Mouse (Mus musculus) neural tube, embryonic 12.5 days (tissue): Measurements from ENCODE around the gene Zmym4. TPM values are rescaled to one million over a fixed set of nuclear protein-coding genes. Genes with fewer than 3 reads are reported as not detected.
"Not testable (repeated sequence)": the region's sequence is repeated elsewhere in the genome, so short reads cannot be mapped to it uniquely, and the experiment has no call there.

Experiments
- ATAC-seq: fragments of 200-750 bp; cut with Nextera tagmentation; 2 replicates; pipeline ENCODE4 v1.8.0; 2017; ENCODE audit warnings: low read depth, mild to moderate bottlenecking, moderate TSS enrichment, moderate library complexity; ENCODE audit not compliant: low FRiP score
- H3K27ac ChIP-seq: fragments of 300-500 bp; sonication (generic); 2 replicates; pipeline ENCODE4 v1.5.1; 2016
- H3K27me3 ChIP-seq: fragments of 300-500 bp; sonication (generic); replicated peaks from 2 replicates; pipeline ENCODE4 v1.6.1; 2016; ENCODE audit warnings: mild to moderate bottlenecking
- H3K36me3 ChIP-seq: fragments of 300-500 bp; sonication (generic); 2 replicates; pipeline ENCODE4 v1.6.1; 2016; ENCODE audit warnings: mild to moderate bottlenecking
- H3K4me1 ChIP-seq: fragments of 300-500 bp; sonication (generic); 2 replicates; pipeline ENCODE4 v1.6.1; 2016
- H3K4me2 ChIP-seq: fragments of 300-500 bp; sonication (generic); replicated peaks from 2 replicates; pipeline ENCODE4 v1.6.1; 2016; ENCODE audit warnings: mild to moderate bottlenecking
- H3K4me3 ChIP-seq: fragments of 300-500 bp; sonication (generic); 2 replicates; pipeline ENCODE4 v1.5.1; 2016
- H3K9ac ChIP-seq: fragments of 300-500 bp; sonication (generic); 2 replicates; pipeline ENCODE4 v1.6.1; 2016; ENCODE audit warnings: mild to moderate bottlenecking
- H3K9me3 ChIP-seq: fragments of 300-500 bp; sonication (generic); 2 replicates; pipeline ENCODE4 v1.6.1; 2016; ENCODE audit warnings: mild to moderate bottlenecking
- WGBS: fragments of 180-500 bp; shearing (Covaris S2); methylation state at CpG from one replicate; pipeline ENCODE4 v1.1.7; 2016; 5-methylcytosine and 5-hydroxymethylcytosine counted together
- polyA plus RNA-seq: library from polyadenylated mRNA; unstranded; fragments of >200 nt; fragmentation: Nextera tagmentation; extraction: Ambion mirVana; gene quantifications from 2 replicates; pipeline ENCODE4 v1.2.1, GENCODE M21; 2016

The Zmym4 gene
- polyA plus RNA-seq, 1 experiment from 2014 or later = 34.6 TPM

- ATAC-seq, H3K36me3 ChIP-seq, H3K9ac ChIP-seq, H3K27me3 ChIP-seq, H3K4me3 ChIP-seq, H3K9me3 ChIP-seq, H3K4me1 ChIP-seq, H3K4me2 ChIP-seq, H3K27ac ChIP-seq: not testable (repeated sequence)
- 83% methylated on average over 13 of the region's 13 CpGs for WGBS
Measured at GRCm38 (mm10) chr4:126983736-126984525, 16.0 kb upstream of the Zmym4 start.

GRCm38 (mm10) chr4:126983321-126983720 is 15.4 kb upstream of the Zmym4 start:
- no peak overlapping the region for H3K4me3 ChIP-seq
- H3K4me1 ChIP-seq = no peaks in the 10 kb centered on the region
- no peaks in the 10 kb centered on the region for H3K9me3 ChIP-seq
- H3K36me3 ChIP-seq = no peaks in the 10 kb centered on the region
- no peak overlapping the region for H3K27ac ChIP-seq
- no peaks in the 10 kb centered on the region for H3K27me3 ChIP-seq
- no peak overlapping the region for H3K9ac ChIP-seq
- H3K4me2 ChIP-seq = no peak overlapping the region
- 71% methylated on average over 3 of the region's 3 CpGs for WGBS
- no peak for ATAC-seq

- H3K4me3 ChIP-seq = no peak overlapping the region
- no peaks in the 10 kb centered on the region for H3K9me3 ChIP-seq
- 92% methylated on average over 3 of the region's 3 CpGs for WGBS
- no peaks in the 10 kb centered on the region for H3K27me3 ChIP-seq
- ATAC-seq = no peak
- no peaks in the 10 kb centered on the region for H3K4me1 ChIP-seq
- no peaks in the 10 kb centered on the region for H3K36me3 ChIP-seq
- H3K9ac ChIP-seq = no peak overlapping the region
- H3K27ac ChIP-seq = no peak overlapping the region
- no peak overlapping the region for H3K4me2 ChIP-seq
Measured at GRCm38 (mm10) chr4:126978706-126979105, 10.8 kb upstream of the Zmym4 start.

- Histone ChIP-seq H3K27ac (no peak overlapping the region), H3K4me3 (no peak overlapping the region), H3K27me3 (no peaks in the 10 kb centered on the region), H3K4me1 (no peaks in the 10 kb centered on the region), H3K4me2 (no peak overlapping the region), H3K36me3 (no peaks in the 10 kb centered on the region), H3K9me3 (no peaks in the 10 kb centered on the region), H3K9ac (no peak overlapping the region)
- no peak for ATAC-seq
Measured at GRCm38 (mm10) chr4:126977467-126977866, 9.5 kb upstream of the Zmym4 start.

DNA sequence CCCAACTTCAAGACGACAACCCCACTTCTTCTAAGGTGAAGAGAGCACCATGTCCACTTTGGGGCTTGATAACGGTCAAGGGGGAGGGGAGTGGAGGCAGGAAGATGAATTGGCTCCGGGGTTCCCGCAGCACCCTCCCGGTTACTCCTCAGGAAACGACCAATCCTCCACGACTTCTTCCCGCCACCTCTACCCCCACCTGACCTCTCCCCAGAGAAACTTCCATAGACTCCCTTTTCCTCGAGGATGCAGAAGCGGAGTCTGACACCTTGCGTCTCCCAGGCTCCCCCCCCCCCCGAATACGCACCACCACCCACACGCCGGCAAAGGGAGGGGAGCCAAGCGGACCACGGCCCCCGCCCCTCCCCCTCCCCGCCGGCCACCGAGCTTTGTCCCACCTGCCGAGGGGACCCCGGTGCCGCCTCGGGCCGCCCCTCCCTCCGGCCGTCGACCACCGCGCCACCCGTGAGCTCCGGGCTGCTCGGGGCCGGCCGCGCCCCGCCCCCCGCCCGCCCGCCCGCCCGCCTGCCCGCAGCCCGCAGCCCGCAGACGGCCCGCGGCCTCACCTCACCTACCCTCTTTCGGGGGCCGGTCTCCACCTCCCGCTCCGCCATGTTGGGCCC is 583 bp downstream of the Zmym4 start:
- Histone ChIP-seq H3K9ac (peak overlapping the region; percentile 99), H3K4me2 (peak overlapping the region; percentile 85), H3K27ac (peak overlapping the region; percentile 98), H3K36me3 (no peaks in the 10 kb centered on the region), H3K27me3 (no peaks in the 10 kb centered on the region), H3K9me3 (no peaks in the 10 kb centered on the region), H3K4me1 (peaks cover 7% of the 10 kb centered on the region; the same call in 1 of the 2 replicates), H3K4me3 (peak overlapping the region; percentile 95)
- peak; percentile 24 for ATAC-seq
- under 1% methylated on average over 33 of the region's 53 CpGs for WGBS

DNA sequence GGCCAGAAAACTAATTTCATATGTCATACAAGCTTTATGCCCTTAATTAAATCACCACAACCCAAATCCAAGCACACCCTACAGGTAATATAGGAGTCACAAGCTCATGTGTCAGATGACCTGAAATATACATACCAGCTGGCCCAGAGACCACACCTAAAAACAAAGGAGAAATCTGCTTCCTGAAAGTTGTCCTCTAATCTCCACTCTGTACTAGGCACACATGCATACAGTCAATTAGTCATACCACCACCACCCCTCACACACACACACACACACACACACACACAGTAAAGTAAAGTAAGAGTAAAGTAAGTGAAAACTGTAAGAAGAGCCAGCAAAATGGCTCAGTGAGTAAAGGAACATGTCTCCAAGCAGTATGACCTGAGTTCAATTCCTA is 9.3 kb downstream of the Zmym4 start:
- Histone ChIP-seq H3K4me2 (no peak overlapping the region), H3K9ac (no peak overlapping the region), H3K4me1 (peaks cover 12% of the 10 kb centered on the region), H3K27ac (no peak overlapping the region), H3K27me3 (no peaks in the 10 kb centered on the region), H3K4me3 (no peak overlapping the region), H3K9me3 (no peaks in the 10 kb centered on the region), H3K36me3 (0 out of 2 replicates have a peak, but pooled peaks cover 4% of the 10 kb centered on the region)
- ATAC-seq = no peak

GRCm38 (mm10) chr4:126958261-126958660 is 9.7 kb downstream of the Zmym4 start:
- H3K27me3 ChIP-seq = no peaks in the 10 kb centered on the region
- ATAC-seq = no peak
- no peak overlapping the region for H3K4me2 ChIP-seq
- WGBS = 87% methylated on average over 2 of the region's 2 CpGs
- peaks cover 12% of the 10 kb centered on the region for H3K4me1 ChIP-seq
- H3K9me3 ChIP-seq = no peaks in the 10 kb centered on the region
- no peak overlapping the region for H3K27ac ChIP-seq
- H3K9ac ChIP-seq = no peak overlapping the region
- H3K4me3 ChIP-seq = no peak overlapping the region
- 0 out of 2 replicates have a peak, but pooled peaks cover 4% of the 10 kb centered on the region for H3K36me3 ChIP-seq

DNA sequence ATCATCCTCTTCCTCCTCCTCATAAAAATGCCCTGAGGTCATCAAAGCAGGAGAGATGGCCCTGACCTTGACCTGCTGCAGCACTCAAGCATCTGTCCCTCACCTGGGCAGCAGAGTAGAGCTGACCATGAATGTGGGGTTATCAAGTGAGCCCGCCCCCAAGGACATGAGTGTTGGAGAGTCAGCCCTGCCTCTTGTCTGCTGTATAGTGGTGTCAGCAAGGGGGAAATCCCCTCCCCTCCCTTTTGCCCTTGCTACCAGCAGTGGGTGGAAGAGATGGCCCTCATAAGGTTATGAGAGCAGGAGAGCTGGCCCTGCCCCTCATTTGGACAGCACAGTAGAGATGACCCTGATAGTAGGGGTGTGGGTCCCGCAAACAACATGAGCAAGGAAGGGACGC is 10.5 kb downstream of the Zmym4 start:
- Histone ChIP-seq H3K4me1 (peaks cover 12% of the 10 kb centered on the region), H3K4me2 (no peak overlapping the region), H3K9ac (no peak overlapping the region), H3K27ac (no peak overlapping the region), H3K9me3 (no peaks in the 10 kb centered on the region), H3K4me3 (no peak overlapping the region), H3K27me3 (no peaks in the 10 kb centered on the region), H3K36me3 (0 out of 2 replicates have a peak, but pooled peaks cover 4% of the 10 kb centered on the region)
- WGBS = 93% methylated on average over 3 of the region's 3 CpGs
- no peak for ATAC-seq

- not testable (repeated sequence) for H3K4me2 ChIP-seq, H3K27me3 ChIP-seq, H3K4me1 ChIP-seq, H3K9ac ChIP-seq, ATAC-seq, H3K27ac ChIP-seq, H3K9me3 ChIP-seq, H3K4me3 ChIP-seq
- H3K36me3 ChIP-seq = peaks cover 11% of the 10 kb centered on the region; the same call in 1 of the 2 replicates
- 91% methylated on average over 4 of the region's 4 CpGs for WGBS
Measured at GRCm38 (mm10) chr4:126950801-126951200, 17.1 kb downstream of the Zmym4 start.

- no peak for ATAC-seq
- Histone ChIP-seq H3K27me3 (no peaks in the 10 kb centered on the region), H3K4me3 (no peak overlapping the region), H3K9me3 (no peaks in the 10 kb centered on the region), H3K27ac (no peak overlapping the region), H3K4me1 (no peaks in the 10 kb centered on the region), H3K9ac (no peak overlapping the region), H3K4me2 (no peak overlapping the region), H3K36me3 (peaks cover 18% of the 10 kb centered on the region)
- WGBS = 98% methylated on average over 3 of the region's 3 CpGs
Measured at GRCm38 (mm10) chr4:126943421-126943820, 24.5 kb downstream of the Zmym4 start.

DNA sequence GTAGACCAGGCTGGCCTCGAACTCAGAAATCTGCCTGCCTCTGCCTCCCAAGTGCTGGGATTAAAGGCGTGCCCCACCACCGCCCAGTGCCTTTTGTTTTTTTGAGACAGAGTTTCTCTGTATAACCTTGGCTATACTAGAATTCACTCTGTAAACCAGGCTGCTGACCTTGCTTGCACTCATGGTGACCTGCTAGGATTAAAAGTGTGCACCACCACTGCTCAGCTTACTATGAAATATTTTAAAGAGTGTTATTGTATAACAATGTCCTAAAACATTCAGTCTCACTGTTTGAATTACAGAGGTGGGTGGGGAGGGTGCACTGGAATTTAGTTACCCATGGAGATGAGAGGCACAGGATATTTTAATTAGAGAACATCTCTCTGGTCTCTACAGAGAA is 25.1 kb downstream of the Zmym4 start:
- H3K9ac ChIP-seq = no peak overlapping the region
- H3K36me3 ChIP-seq = peaks cover 21% of the 10 kb centered on the region
- no peak overlapping the region for H3K4me3 ChIP-seq
- no peaks in the 10 kb centered on the region for H3K27me3 ChIP-seq
- H3K4me2 ChIP-seq = no peak overlapping the region
- WGBS = 97% methylated on average over 3 of the region's 3 CpGs
- no peak for ATAC-seq
- H3K9me3 ChIP-seq = no peaks in the 10 kb centered on the region
- H3K27ac ChIP-seq = no peak overlapping the region
- H3K4me1 ChIP-seq = no peaks in the 10 kb centered on the region

DNA sequence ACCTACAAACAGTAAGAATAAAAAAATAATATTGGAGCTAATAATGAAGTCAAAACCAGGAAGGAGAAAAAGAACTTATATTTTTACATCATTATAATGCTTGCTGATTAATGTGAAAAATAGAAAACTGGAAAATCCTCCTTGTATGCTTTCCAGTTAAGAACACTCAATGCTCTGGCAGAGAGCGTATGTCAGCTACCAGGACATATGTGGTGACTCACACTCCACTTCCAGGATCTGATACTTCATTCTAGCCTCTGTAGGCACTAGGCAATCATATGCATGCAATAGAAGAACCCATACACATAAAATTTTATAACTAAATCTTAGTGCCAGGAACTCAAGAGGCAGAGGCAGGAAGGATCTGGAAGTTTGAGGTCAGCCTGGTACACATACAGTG is 40.2 kb downstream of the Zmym4 start:
- H3K27me3 ChIP-seq = no peaks in the 10 kb centered on the region
- H3K4me1 ChIP-seq = no peaks in the 10 kb centered on the region
- no peak for ATAC-seq
- no peaks in the 10 kb centered on the region for H3K9me3 ChIP-seq
- 92% methylated on average over 1 of the region's 1 CpGs for WGBS
- peaks cover 14% of the 10 kb centered on the region for H3K36me3 ChIP-seq
- no peak overlapping the region for H3K9ac ChIP-seq
- H3K27ac ChIP-seq = no peak overlapping the region
- H3K4me2 ChIP-seq = no peak overlapping the region
- H3K4me3 ChIP-seq = no peak overlapping the region

GRCm38 (mm10) chr4:126889879-126890278 is 78.1 kb downstream of the Zmym4 start:
- WGBS = 94% methylated on average over 8 of the region's 8 CpGs
- no peak overlapping the region for H3K9ac ChIP-seq
- H3K4me2 ChIP-seq = no peak overlapping the region
- no peaks in the 10 kb centered on the region for H3K4me1 ChIP-seq
- ATAC-seq = no peak
- no peak overlapping the region for H3K27ac ChIP-seq
- H3K36me3 ChIP-seq = peaks cover 56% of the 10 kb centered on the region
- H3K4me3 ChIP-seq = no peak overlapping the region
- H3K9me3 ChIP-seq = no peaks in the 10 kb centered on the region
- no peaks in the 10 kb centered on the region for H3K27me3 ChIP-seq
